Mouse (Mus musculus): ENCODE data around the gene Sh3gl1. TPM values are rescaled to one million over a fixed set of nuclear protein-coding genes. Genes with fewer than 3 reads are reported as not detected.

The Sh3gl1 gene
- total RNA-seq, 2 experiments from 2014 or later = 18.3 to 20.4 TPM

Other genes with a start within 250 kb of the Sh3gl1 start
- gene Zfp119a, start 157.7 kb downstream of the Sh3gl1 start, total RNA-seq (2021) = 1 to 10 TPM; 3.3 to 4.0 TPM
- gene Zfp959, start 144.5 kb downstream of the Sh3gl1 start, total RNA-seq (2021) = 1 to 10 TPM; 3.1 to 3.6 TPM
- 1 to 10 TPM; 3.1 to 3.7 TPM for gene Zfp119b, start 87.1 kb downstream of the Sh3gl1 start, total RNA-seq (2021)
- under 1 TPM; 0.33 to 0.47 TPM for gene Ebi3, start 84.0 kb downstream of the Sh3gl1 start, total RNA-seq (2021)
- gene Yju2, start 77.5 kb downstream of the Sh3gl1 start, total RNA-seq (2021) = 10 to 100 TPM in 1 of 2 experiments, 1 to 10 TPM in 1; 9.3 to 10.3 TPM
- under 1 TPM; 0.31 to 0.62 TPM for gene Shd, start 66.2 kb downstream of the Sh3gl1 start, total RNA-seq (2021)
- under 1 TPM in 1 of 2 experiments, not detected in 1; 0.55 TPM for gene Fsd1, start 50.1 kb downstream of the Sh3gl1 start, total RNA-seq (2021)
- 1 to 10 TPM; 3.9 to 4.4 TPM for gene Stap2, start 31.1 kb downstream of the Sh3gl1 start, total RNA-seq (2021)
- gene Mpnd, start 30.9 kb downstream of the Sh3gl1 start, total RNA-seq (2021) = 10 to 100 TPM; 32.8 to 38.4 TPM
- 1 to 10 TPM; 1.8 to 2.3 TPM for gene Chaf1a, start 3.8 kb upstream of the Sh3gl1 start, total RNA-seq (2021)
- 10 to 100 TPM; 38.3 to 38.9 TPM for gene Ubxn6, start 38.4 kb upstream of the Sh3gl1 start, total RNA-seq (2021)
- 10 to 100 TPM; 27.7 TPM for gene Hdgfl2, start 43.0 kb upstream of the Sh3gl1 start, total RNA-seq (2021)
- 100 to 1,000 TPM; 127 to 310 TPM for gene Plin4, start 73.2 kb upstream of the Sh3gl1 start, total RNA-seq (2021)
- gene Plin5, start 81.0 kb upstream of the Sh3gl1 start, total RNA-seq (2021) = 10 to 100 TPM; 17.6 to 48.3 TPM
- gene Lrg1, start 85.4 kb upstream of the Sh3gl1 start, total RNA-seq (2021) = 1 to 10 TPM; 2.9 to 5.6 TPM
- 10 to 100 TPM in 1 of 2 experiments, 1 to 10 TPM in 1; 9.8 to 12.1 TPM for gene Sema6b, start 103.7 kb upstream of the Sh3gl1 start, total RNA-seq (2021)
- gene Tnfaip8l1, start 125.8 kb upstream of the Sh3gl1 start, total RNA-seq (2021) = 1 to 10 TPM; 3.5 TPM
- 10 to 100 TPM; 23.4 to 26.4 TPM for gene Mydgf, start 147.3 kb upstream of the Sh3gl1 start, total RNA-seq (2021)
- 10 to 100 TPM; 20.8 to 22.0 TPM for gene Dpp9, start 182.3 kb upstream of the Sh3gl1 start, total RNA-seq (2021)
- 100 to 1,000 TPM; 101 to 117 TPM for gene Fem1a, start 220.2 kb upstream of the Sh3gl1 start, total RNA-seq (2021)
- 1 to 10 TPM; 5.3 to 7.1 TPM for gene Ticam1, start 240.2 kb upstream of the Sh3gl1 start, total RNA-seq (2021)